In genomic region chr4:104804100-104804499, GRCm38 (mm10) we compare ENCODE assay signal across 39 mouse cellular contexts. TPM values are rescaled to one million over a fixed set of nuclear protein-coding genes. Genes with fewer than 3 reads are reported as not detected.
"Had no signal": no experiment of that assay in that cellular context is flagged by ENCODE, and none has a peak within 500 bp of the region (broad histone marks: within the 10 kb centered on the region; RNA-seq: fewer than 3 reads in every experiment).

No protein-coding gene starts in this region.

- DNase-seq: cerebellum, adult 2 months; cerebellum, adult 8-10 months; cerebellum, adult 9-10 months; cerebellum, adult 9-11 months; cerebellum, postnatal 10 days; cerebellum, postnatal 14 days; cerebellum, postnatal 25 days; cerebellum, postnatal 36 days; embryo, embryonic 11 days; forebrain, postnatal 0 days; gastrocnemius, adult 2 months; gastrocnemius, postnatal 10 days; gastrocnemius, postnatal 14 days; gastrocnemius, postnatal 25 days; gastrocnemius, postnatal 36 days; heart, adult 11 months; heart, adult 18-20 months had no signal

- H3K27me3 ChIP-seq: embryonic facial prominence, embryonic 13.5 days; embryonic facial prominence, embryonic 15.5 days; forebrain, embryonic 12.5 days; forebrain, embryonic 13.5 days; forebrain, embryonic 15.5 days had no signal

- H3K9ac ChIP-seq: embryonic facial prominence, embryonic 12.5 days; embryonic facial prominence, embryonic 13.5 days; embryonic facial prominence, embryonic 15.5 days; forebrain, embryonic 12.5 days; forebrain, embryonic 13.5 days; forebrain, embryonic 15.5 days; forebrain, postnatal 0 days had no signal

- H3K27ac ChIP-seq: embryonic facial prominence, embryonic 10.5 days; embryonic facial prominence, embryonic 12.5 days; embryonic facial prominence, embryonic 13.5 days; embryonic facial prominence, embryonic 15.5 days; forebrain, embryonic 10.5 days; forebrain, embryonic 12.5 days; forebrain, embryonic 13.5 days; forebrain, embryonic 15.5 days; gastrocnemius, adult 2 months had no signal

- H3K9me3 ChIP-seq: embryonic facial prominence, embryonic 10.5 days; embryonic facial prominence, embryonic 12.5 days; embryonic facial prominence, embryonic 13.5 days; embryonic facial prominence, embryonic 15.5 days; forebrain, embryonic 10.5 days; forebrain, embryonic 12.5 days; forebrain, embryonic 13.5 days; forebrain, embryonic 15.5 days had no signal

- H3K4me2 ChIP-seq: embryonic facial prominence, embryonic 12.5 days; embryonic facial prominence, embryonic 13.5 days; embryonic facial prominence, embryonic 15.5 days; forebrain, embryonic 12.5 days; forebrain, embryonic 13.5 days; forebrain, embryonic 15.5 days had no signal

- H3K4me1 ChIP-seq: embryonic facial prominence, embryonic 12.5 days; embryonic facial prominence, embryonic 13.5 days; embryonic facial prominence, embryonic 15.5 days; forebrain, embryonic 12.5 days; forebrain, embryonic 13.5 days; forebrain, embryonic 15.5 days had no signal

- H3K36me3 ChIP-seq: embryonic facial prominence, embryonic 10.5 days; embryonic facial prominence, embryonic 12.5 days; embryonic facial prominence, embryonic 13.5 days; embryonic facial prominence, embryonic 15.5 days; forebrain, embryonic 10.5 days; forebrain, embryonic 12.5 days; forebrain, embryonic 15.5 days had no signal

- H3K4me3 ChIP-seq: embryonic facial prominence, embryonic 10.5 days; embryonic facial prominence, embryonic 12.5 days; embryonic facial prominence, embryonic 13.5 days; embryonic facial prominence, embryonic 15.5 days; erythroblast, embryonic 14.5 days; forebrain, embryonic 10.5 days; forebrain, embryonic 12.5 days; forebrain, embryonic 13.5 days; forebrain, embryonic 15.5 days; gastrocnemius, adult 2 months had no signal

- ATAC-seq: forebrain, embryonic 13.5 days; forebrain, embryonic 14.5 days; forebrain, embryonic 15.5 days; forebrain, embryonic 16.5 days; forebrain, postnatal 0 days had no signal

RNA-seq across cellular contexts. Expression of gene C8b, which starts 38.0 kb away (rescaled TPM):
- total RNA-seq: common myeloid progenitor, adult 5-6 weeks; gastrocnemius, adult 2 months; gastrocnemius, adult 8-10 months; gastrocnemius, postnatal 10 days; gastrocnemius, postnatal 14 days; gastrocnemius, postnatal 25 days; gastrocnemius, postnatal 36 days; granulocyte monocyte progenitor cell, adult 5-6 weeks; heart, adult 18-20 months had no signal
- polyA plus RNA-seq: cerebellum, adult 2 months; embryonic facial prominence, embryonic 11.5 days; embryonic facial prominence, embryonic 13.5 days; embryonic facial prominence, embryonic 14.5 days; erythroblast, embryonic 14.5 days; forebrain, embryonic 10.5 days; forebrain, embryonic 11.5 days; forebrain, embryonic 12.5 days; forebrain, embryonic 13.5 days; forebrain, embryonic 14.5 days; forebrain, embryonic 15.5 days; gonadal fat pad, adult 2 months had no signal

RNA-seq across cellular contexts. Expression of gene Gm17662, which starts 53.0 kb away (rescaled TPM):
- total RNA-seq: common myeloid progenitor, adult 5-6 weeks; forebrain, postnatal 0 days; gastrocnemius, adult 18-20 months; gastrocnemius, adult 2 months; gastrocnemius, adult 8-10 months; gastrocnemius, postnatal 10 days; gastrocnemius, postnatal 14 days; gastrocnemius, postnatal 25 days; gastrocnemius, postnatal 36 days; gastrocnemius, postnatal 4 days; granulocyte monocyte progenitor cell, adult 5-6 weeks; heart, adult 18-20 months had no signal
- polyA plus RNA-seq: cerebellum, adult 2 months; cortical plate, adult 2 months; embryonic facial prominence, embryonic 10.5 days; embryonic facial prominence, embryonic 11.5 days; embryonic facial prominence, embryonic 12.5 days; embryonic facial prominence, embryonic 13.5 days; embryonic facial prominence, embryonic 14.5 days; embryonic facial prominence, embryonic 15.5 days; erythroblast, embryonic 14.5 days; forebrain, embryonic 10.5 days; forebrain, embryonic 11.5 days; forebrain, embryonic 12.5 days; forebrain, embryonic 13.5 days; forebrain, embryonic 14.5 days; forebrain, embryonic 15.5 days; forebrain, embryonic 16.5 days; forebrain, postnatal 0 days; frontal cortex, adult 2 months; gonadal fat pad, adult 2 months had no signal
